Mouse (Mus musculus) heart, embryonic 10.5 days (tissue): ENCODE data around the gene Cybb. TPM values are rescaled to one million over a fixed set of nuclear protein-coding genes. Genes with fewer than 3 reads are reported as not detected.
"Not testable (repeated sequence)": the region's sequence is repeated elsewhere in the genome, so short reads cannot be mapped to it uniquely, and the experiment has no call there.

Experiments used
- DNase-seq: peaks from one replicate; pipeline ENCODE4 v3.0.0-alpha.2; 2017; ENCODE audit warnings: low spot score
- H3K27ac ChIP-seq: fragments of 300-500 bp; sonication (generic); 2 replicates; pipeline ENCODE4 v1.5.1; 2016; ENCODE audit warnings: mild to moderate bottlenecking
- H3K27me3 ChIP-seq: fragments of 300-500 bp; sonication (generic); 2 replicates; pipeline ENCODE4 v1.6.1; 2016; ENCODE audit warnings: mild to moderate bottlenecking; ENCODE audit not compliant: poor library complexity, insufficient read depth, severe bottlenecking
- H3K36me3 ChIP-seq: fragments of 300-500 bp; sonication (generic); 2 replicates; pipeline ENCODE4 v1.6.1; 2016; ENCODE audit warnings: mild to moderate bottlenecking, moderate library complexity
- H3K4me1 ChIP-seq: fragments of 300-500 bp; sonication (generic); 2 replicates; pipeline ENCODE4 v1.6.1; 2016; ENCODE audit warnings: mild to moderate bottlenecking
- H3K4me3 ChIP-seq: fragments of 300-500 bp; sonication (generic); 2 replicates; pipeline ENCODE4 v1.5.1; 2016; ENCODE audit warnings: mild to moderate bottlenecking, moderate library complexity
- H3K9me3 ChIP-seq: fragments of 300-500 bp; sonication (generic); 2 replicates; pipeline ENCODE4 v1.6.1; 2016; ENCODE audit warnings: mild to moderate bottlenecking, moderate library complexity
- WGBS: fragments of 180-500 bp; shearing (Covaris S2); methylation state at CpG from one replicate; pipeline ENCODE4 v1.1.7; 2016; 5-methylcytosine and 5-hydroxymethylcytosine counted together
- polyA plus RNA-seq: library from polyadenylated mRNA; unstranded; fragments of >200 nt; fragmentation: Nextera tagmentation; extraction: Ambion mirVana; gene quantifications from 2 replicates; pipeline ENCODE4 v1.2.1, GENCODE M21; 2016

Cybb gene
- polyA plus RNA-seq: 0.21 and 0.23 TPM in 2 replicates

- H3K27ac ChIP-seq: no peak within 1 kb of the TSS
- 75% methylated on average over 4 of the region's 4 CpGs for WGBS
- DNase-seq: no peak
- H3K4me1 ChIP-seq: no peaks in the 10 kb centered on the region
- no peaks in the 10 kb centered on the region for H3K27me3 ChIP-seq
- no peaks in the 10 kb centered on the region for H3K9me3 ChIP-seq
- H3K36me3 ChIP-seq: no peaks in the 10 kb centered on the region
- H3K4me3 ChIP-seq: no peak within 1 kb of the TSS
These were observed at the start of gene Cybb for GRCm38 (mm10) chrX:9487671-9488070. Gene Cybb (minus strand): TSS chrX:9487771.

DNA sequence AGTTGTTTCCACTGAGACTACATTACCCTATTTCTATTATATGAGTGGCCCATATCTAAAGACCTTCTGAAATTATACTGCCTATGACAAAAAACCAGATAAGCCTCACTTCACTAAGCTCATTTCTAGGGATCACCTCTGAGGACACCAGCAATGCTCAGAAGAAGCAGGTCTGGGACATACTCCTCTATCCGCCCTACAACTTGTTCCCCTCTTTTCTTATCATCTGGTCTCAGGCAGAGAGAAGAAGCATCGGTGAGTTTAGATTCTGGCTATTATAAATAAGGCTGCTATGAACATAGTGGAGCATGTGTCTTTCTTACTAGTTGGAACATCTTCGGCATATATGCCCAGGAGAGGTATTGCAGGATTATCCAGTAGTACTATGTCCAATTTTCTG, 49.3 kb upstream of the Cybb start:
- no peaks in the 10 kb centered on the region for H3K9me3 ChIP-seq
- no peak for DNase-seq
- no peaks in the 10 kb centered on the region for H3K27me3 ChIP-seq
- no peaks in the 10 kb centered on the region for H3K4me1 ChIP-seq
- 80% methylated on average over 3 of the region's 3 CpGs for WGBS
- no peaks in the 10 kb centered on the region for H3K36me3 ChIP-seq
- H3K4me3 ChIP-seq: no peak overlapping the region
- H3K27ac ChIP-seq: no peak overlapping the region

DNA sequence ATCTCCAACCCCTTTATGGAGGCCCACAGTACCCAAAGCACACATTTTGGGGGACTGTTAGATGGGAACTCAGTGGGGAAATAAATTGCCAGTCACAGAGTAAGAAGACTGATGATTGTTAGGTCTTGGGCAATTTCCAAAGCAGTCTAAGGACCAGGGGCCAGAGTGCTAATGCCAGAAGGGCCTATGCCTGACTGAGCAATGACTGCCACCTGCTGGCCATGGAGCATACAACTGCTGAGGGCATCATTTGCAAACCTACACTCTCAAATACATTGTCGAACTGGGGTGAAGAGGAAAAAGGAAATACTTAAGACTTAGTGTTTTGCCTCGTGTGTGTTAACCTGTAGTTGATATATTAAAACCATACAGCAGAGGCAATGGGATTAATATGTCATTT, 32.4 kb upstream of the Cybb start:
- not testable (repeated sequence) for H3K27ac ChIP-seq, DNase-seq, H3K4me1 ChIP-seq, H3K27me3 ChIP-seq, H3K36me3 ChIP-seq, H3K9me3 ChIP-seq, H3K4me3 ChIP-seq
- 42% methylated on average over 2 of the region's 2 CpGs for WGBS

- H3K27ac ChIP-seq, H3K9me3 ChIP-seq, DNase-seq, H3K27me3 ChIP-seq, H3K4me3 ChIP-seq, H3K4me1 ChIP-seq, H3K36me3 ChIP-seq: not testable (repeated sequence)
These were observed 30.0 kb upstream of the Cybb start for GRCm38 (mm10) chrX:9517531-9517930.

DNA sequence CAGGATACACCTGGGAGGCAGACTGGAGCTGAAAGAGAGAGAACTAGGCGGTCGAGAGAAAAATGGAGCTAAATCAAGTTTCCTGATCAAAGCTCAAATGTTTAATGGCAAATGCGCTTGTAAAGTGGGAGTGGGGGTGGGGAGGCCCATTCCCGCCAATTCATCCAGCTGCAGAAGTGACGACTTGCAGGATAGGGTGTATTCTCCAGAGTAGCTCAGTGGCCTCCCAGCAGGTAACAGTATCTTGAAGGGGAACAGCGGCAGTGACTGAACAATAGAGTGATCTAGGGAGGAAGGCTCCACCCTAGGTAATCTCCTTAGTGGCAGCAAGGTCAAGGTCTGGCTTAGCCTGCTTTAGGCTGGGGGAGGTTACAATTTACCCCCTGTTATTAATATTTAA, 12.5 kb downstream of the Cybb start:
- H3K9me3 ChIP-seq, H3K4me1 ChIP-seq, H3K27me3 ChIP-seq, DNase-seq, H3K36me3 ChIP-seq, H3K27ac ChIP-seq, H3K4me3 ChIP-seq: not testable (repeated sequence)
- 80% methylated on average over 6 of the region's 6 CpGs for WGBS

DNA sequence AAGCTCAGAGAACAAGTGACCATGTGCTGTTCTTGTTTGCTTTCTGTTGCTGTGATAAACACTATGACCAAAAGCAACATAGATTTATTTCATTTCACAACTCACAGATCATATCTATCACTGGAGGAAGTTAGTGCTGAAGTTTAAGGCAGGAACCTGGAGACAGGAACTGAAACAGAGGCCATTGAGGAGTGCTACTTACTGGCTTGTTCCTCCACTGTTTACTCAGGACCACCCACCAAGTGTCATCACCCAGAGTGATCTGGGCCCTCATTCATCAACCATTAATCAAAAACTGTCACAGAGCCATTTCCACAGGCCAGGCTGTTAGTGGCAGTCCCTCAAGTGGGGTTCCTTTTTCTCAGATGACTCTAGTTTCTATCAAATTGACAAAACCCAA, 13.1 kb downstream of the Cybb start:
- Histone ChIP-seq H3K9me3 (no peaks in the 10 kb centered on the region), H3K4me3 (no peak overlapping the region), H3K36me3 (no peaks in the 10 kb centered on the region), H3K27ac (no peak overlapping the region), H3K4me1 (no peaks in the 10 kb centered on the region), H3K27me3 (no peaks in the 10 kb centered on the region)
- no peak for DNase-seq

- Histone ChIP-seq H3K4me1 (no peaks in the 10 kb centered on the region), H3K36me3 (no peaks in the 10 kb centered on the region), H3K27ac (no peak overlapping the region), H3K27me3 (no peaks in the 10 kb centered on the region), H3K4me3 (no peak overlapping the region), H3K9me3 (no peaks in the 10 kb centered on the region)
- no peak for DNase-seq
- 73% methylated on average over 2 of the region's 2 CpGs for WGBS
These were observed 13.8 kb downstream of the Cybb start for GRCm38 (mm10) chrX:9473768-9474167.

GRCm38 (mm10) chrX:9470811-9471388, 16.7 kb downstream of the Cybb start:
- no peak for DNase-seq
- no peaks in the 10 kb centered on the region for H3K4me1 ChIP-seq
- no peaks in the 10 kb centered on the region for H3K27me3 ChIP-seq
- no peaks in the 10 kb centered on the region for H3K36me3 ChIP-seq
- H3K9me3 ChIP-seq: no peaks in the 10 kb centered on the region
- no peak overlapping the region for H3K27ac ChIP-seq
- H3K4me3 ChIP-seq: no peak overlapping the region
- WGBS: 46% methylated on average over 3 of the region's 3 CpGs

DNA sequence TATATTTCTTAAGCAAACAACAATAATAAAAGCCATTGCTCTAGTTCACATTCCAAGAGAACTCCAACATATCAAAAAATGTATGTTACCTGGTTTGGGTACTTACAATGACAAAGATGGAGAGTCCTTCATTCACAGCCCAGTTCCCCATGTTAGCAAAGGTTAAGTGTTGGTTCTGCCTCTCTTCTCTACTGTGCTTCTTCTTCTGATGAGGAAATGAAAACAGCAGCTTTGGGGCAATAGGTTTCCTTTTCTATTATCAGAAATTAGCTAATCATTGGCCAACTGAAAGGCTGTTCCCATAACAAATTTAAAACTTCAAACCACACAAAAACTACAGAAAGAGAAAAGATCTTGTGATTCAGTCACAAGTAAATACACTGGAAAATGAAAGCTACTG, 18.5 kb downstream of the Cybb start:
- Histone ChIP-seq H3K27me3 (no peaks in the 10 kb centered on the region), H3K4me1 (no peaks in the 10 kb centered on the region), H3K27ac (no peak overlapping the region), H3K4me3 (no peak overlapping the region), H3K9me3 (no peaks in the 10 kb centered on the region), H3K36me3 (no peaks in the 10 kb centered on the region)
- no peak for DNase-seq

GRCm38 (mm10) chrX:9467020-9467419, 20.6 kb downstream of the Cybb start:
- Histone ChIP-seq H3K36me3 (no peaks in the 10 kb centered on the region), H3K27me3 (no peaks in the 10 kb centered on the region), H3K27ac (no peak overlapping the region), H3K9me3 (no peaks in the 10 kb centered on the region), H3K4me1 (no peaks in the 10 kb centered on the region), H3K4me3 (no peak overlapping the region)
- no peak for DNase-seq
- 81% methylated on average over 4 of the region's 4 CpGs for WGBS

DNA sequence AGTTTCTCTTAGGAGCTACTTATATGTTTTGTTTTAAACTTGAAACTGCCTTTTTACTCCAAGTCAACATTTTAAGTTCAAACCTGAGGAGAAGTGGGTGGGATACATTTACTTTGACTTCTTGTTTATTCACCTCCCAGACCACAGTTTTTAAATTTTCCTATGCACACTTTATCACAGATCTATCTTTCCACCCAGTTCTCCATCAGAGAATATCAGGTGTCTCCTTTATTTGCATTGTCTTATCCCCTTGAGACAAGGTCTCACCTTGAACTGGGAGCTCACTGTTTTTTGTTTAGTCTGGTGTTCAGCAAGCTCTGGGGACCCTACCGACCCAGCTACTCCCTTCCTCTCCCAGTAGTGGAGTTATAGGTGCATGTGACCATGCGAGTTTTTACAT, 21.7 kb downstream of the Cybb start:
- H3K4me3 ChIP-seq: no peak overlapping the region
- no peak overlapping the region for H3K27ac ChIP-seq
- H3K36me3 ChIP-seq: no peaks in the 10 kb centered on the region
- H3K27me3 ChIP-seq: no peaks in the 10 kb centered on the region
- H3K4me1 ChIP-seq: no peaks in the 10 kb centered on the region
- no peaks in the 10 kb centered on the region for H3K9me3 ChIP-seq
- 60% methylated on average over 2 of the region's 2 CpGs for WGBS
- DNase-seq: no peak

DNA sequence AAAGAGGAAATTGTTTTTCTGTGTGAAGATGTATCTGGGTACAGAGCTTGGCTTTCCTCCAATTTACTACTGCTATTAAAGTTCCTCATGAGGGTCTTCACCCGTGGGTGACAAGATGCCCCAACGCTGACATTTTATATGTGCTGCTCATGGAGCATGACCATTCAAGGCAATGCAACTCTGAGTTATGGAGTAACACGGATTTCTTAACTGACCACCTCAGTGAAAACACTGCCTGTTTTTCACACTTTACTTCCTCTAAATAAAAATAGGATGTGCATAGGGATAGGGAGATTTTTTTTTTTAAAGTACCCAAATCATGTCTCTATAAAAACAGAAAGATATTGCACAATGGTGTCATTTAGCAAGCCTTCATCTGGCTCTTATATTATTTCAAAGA, 24.9 kb downstream of the Cybb start:
- no peaks in the 10 kb centered on the region for H3K4me1 ChIP-seq
- no peaks in the 10 kb centered on the region for H3K27me3 ChIP-seq
- WGBS: 66% methylated on average over 3 of the region's 3 CpGs
- no peaks in the 10 kb centered on the region for H3K9me3 ChIP-seq
- DNase-seq: no peak
- no peak overlapping the region for H3K27ac ChIP-seq
- no peaks in the 10 kb centered on the region for H3K36me3 ChIP-seq
- H3K4me3 ChIP-seq: no peak overlapping the region

DNA sequence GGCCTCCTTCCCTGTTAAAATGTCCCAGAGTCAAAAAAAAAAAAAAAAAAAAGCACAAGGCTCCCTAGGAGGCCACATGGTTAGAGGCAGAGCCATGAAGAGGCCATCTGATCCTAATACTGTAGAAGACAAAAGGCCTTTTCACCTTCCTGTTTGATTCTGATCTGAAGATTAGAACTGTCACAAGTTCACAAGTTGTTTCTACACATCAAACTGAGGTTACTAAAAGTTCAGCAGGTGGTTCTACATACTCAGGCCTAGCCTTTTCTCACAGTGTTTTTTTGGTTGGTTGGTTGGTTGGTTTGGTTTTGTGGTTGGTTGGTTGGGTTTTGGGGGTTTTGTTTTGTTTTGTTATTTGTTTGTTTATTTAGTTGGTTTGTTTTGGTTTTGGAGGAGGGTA, 26.2 kb downstream of the Cybb start:
- Histone ChIP-seq H3K4me1 (no peaks in the 10 kb centered on the region), H3K27me3 (no peaks in the 10 kb centered on the region), H3K36me3 (no peaks in the 10 kb centered on the region), H3K4me3 (no peak overlapping the region), H3K9me3 (no peaks in the 10 kb centered on the region), H3K27ac (no peak overlapping the region)
- DNase-seq: no peak

GRCm38 (mm10) chrX:9460387-9460930, 27.1 kb downstream of the Cybb start:
- Histone ChIP-seq H3K4me1 (no peaks in the 10 kb centered on the region), H3K27me3 (no peaks in the 10 kb centered on the region), H3K9me3 (no peaks in the 10 kb centered on the region), H3K36me3 (no peaks in the 10 kb centered on the region), H3K4me3 (no peak overlapping the region), H3K27ac (no peak overlapping the region)
- WGBS: 70% methylated on average over 4 of the region's 4 CpGs
- DNase-seq: no peak
